Mouse (Mus musculus) lung, embryonic 15.5 days (tissue): ENCODE measurements at regions not wholly inside any gene's neighbourhood (a gene's known extent, or its start where the extent isn't known, plus 50 kb on each side); places are given as distances from the start of the nearest gene placed in this dataset.

Experiments
- ATAC-seq: fragments of 200-750 bp; cut with Nextera tagmentation; 2 replicates; pipeline ENCODE4 v1.8.0; 2017; ENCODE audit warnings: moderate number of reproducible peaks, borderline replicate concordance; ENCODE audit not compliant: low FRiP score, low TSS enrichment; ENCODE audit errors: extremely low read depth
- H3K27ac ChIP-seq: fragments of 300-500 bp; sonication (generic); 2 replicates; pipeline ENCODE4 v1.5.1; 2015; ENCODE audit warnings: moderate library complexity, mild to moderate bottlenecking, inconsistent platforms
- H3K27me3 ChIP-seq: fragments of 300-500 bp; sonication (generic); 2 replicates; pipeline ENCODE4 v1.6.1; 2015; ENCODE audit warnings: inconsistent platforms
- H3K36me3 ChIP-seq: fragments of 300-500 bp; sonication (generic); 2 replicates; pipeline ENCODE4 v1.6.1; 2015; ENCODE audit warnings: inconsistent platforms
- H3K4me1 ChIP-seq: fragments of 300-500 bp; sonication (generic); 2 replicates; pipeline ENCODE4 v1.6.1; 2015; ENCODE audit warnings: inconsistent platforms
- H3K4me2 ChIP-seq: fragments of 300-500 bp; sonication (generic); 2 replicates; pipeline ENCODE4 v1.6.1; 2015; ENCODE audit warnings: inconsistent platforms, mild to moderate bottlenecking, moderate library complexity
- H3K4me3 ChIP-seq: fragments of 300-500 bp; sonication (generic); 2 replicates; pipeline ENCODE4 v1.5.1; 2015; ENCODE audit warnings: mild to moderate bottlenecking, inconsistent platforms
- H3K9ac ChIP-seq: fragments of 300-500 bp; sonication (generic); 2 replicates; pipeline ENCODE4 v1.6.1; 2015; ENCODE audit warnings: inconsistent platforms
- H3K9me3 ChIP-seq: fragments of 300-500 bp; sonication (generic); 2 replicates; pipeline ENCODE4 v1.6.1; 2016; ENCODE audit warnings: inconsistent platforms
- WGBS: fragments of 180-500 bp; shearing (Covaris S2); methylation state at CpG from one replicate; pipeline ENCODE4 v1.1.7; 2015; 5-methylcytosine and 5-hydroxymethylcytosine counted together

- H3K4me1 ChIP-seq = peaks cover 5% of the 10 kb centered on the region; the same call in 1 of the 2 replicates
- no peak overlapping the region for H3K9ac ChIP-seq
- H3K4me3 ChIP-seq = no peak overlapping the region
- 44% methylated on average over 3 of the region's 3 CpGs for whole genome bisulfite sequencing
- H3K9me3 ChIP-seq = no peaks in the 10 kb centered on the region
- peaks cover 4% of the 10 kb centered on the region for H3K27me3 ChIP-seq
- H3K4me2 ChIP-seq = no peak overlapping the region
- no peak for ATAC-seq
- no peaks in the 10 kb centered on the region for H3K36me3 ChIP-seq
- no peak overlapping the region for H3K27ac ChIP-seq
Observed at GRCm38 (mm10) chr14:67181586-67181985, 1172.6 kb upstream of the Gulo start.

- Histone ChIP-seq H3K27ac (no peak overlapping the region), H3K4me3 (no peak overlapping the region), H3K4me2 (no peak overlapping the region), H3K9ac (no peak overlapping the region), H3K4me1 (peaks cover 5% of the 10 kb centered on the region; the same call in 1 of the 2 replicates), H3K9me3 (no peaks in the 10 kb centered on the region), H3K36me3 (no peaks in the 10 kb centered on the region), H3K27me3 (peaks cover 4% of the 10 kb centered on the region)
- ATAC-seq = no peak
Observed at GRCm38 (mm10) chr14:67179549-67179948, 1170.5 kb upstream of the Gulo start.

DNA sequence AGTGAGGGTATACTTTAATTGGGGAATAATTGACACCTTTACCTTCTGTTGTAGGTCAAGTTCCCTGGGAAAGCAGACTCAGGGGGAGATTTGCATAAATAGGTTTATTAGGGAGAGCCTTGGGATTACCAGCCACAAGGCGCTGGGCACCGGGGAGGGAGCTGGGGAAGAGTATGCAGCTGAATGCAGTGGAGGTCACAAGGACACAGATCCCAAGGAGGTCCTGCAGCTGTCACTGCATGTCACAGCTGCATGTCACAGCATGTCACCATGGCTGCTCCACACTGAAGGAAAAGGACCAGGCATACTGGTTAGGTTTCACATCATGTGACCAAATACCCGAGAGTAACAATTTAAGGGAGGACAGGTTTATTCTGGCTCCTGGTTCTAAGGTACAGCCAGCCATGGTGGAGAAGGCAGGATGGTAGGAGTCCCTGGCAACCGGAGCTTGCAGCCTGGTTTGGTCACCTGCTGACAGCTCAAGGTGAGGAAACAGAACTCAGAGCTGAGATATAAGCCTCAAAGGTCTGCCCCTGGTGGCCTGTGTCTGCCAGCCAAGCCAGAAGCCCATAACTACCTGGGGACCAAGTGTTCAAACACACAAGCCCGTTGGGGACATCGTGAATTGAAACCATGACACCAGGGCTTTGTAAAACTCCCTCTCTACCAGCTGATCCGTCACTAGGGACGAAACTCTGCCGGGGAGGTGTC is 1169.5 kb upstream of the Gulo start:
- Histone ChIP-seq H3K9ac (no peak overlapping the region), H3K27ac (no peak overlapping the region), H3K9me3 (no peaks in the 10 kb centered on the region), H3K27me3 (peaks cover 4% of the 10 kb centered on the region), H3K4me3 (no peak overlapping the region), H3K4me1 (peaks cover 5% of the 10 kb centered on the region; the same call in 1 of the 2 replicates), H3K4me2 (no peak overlapping the region), H3K36me3 (no peaks in the 10 kb centered on the region)
- no peak for ATAC-seq
- 37% methylated on average over 9 of the region's 9 CpGs for WGBS

DNA sequence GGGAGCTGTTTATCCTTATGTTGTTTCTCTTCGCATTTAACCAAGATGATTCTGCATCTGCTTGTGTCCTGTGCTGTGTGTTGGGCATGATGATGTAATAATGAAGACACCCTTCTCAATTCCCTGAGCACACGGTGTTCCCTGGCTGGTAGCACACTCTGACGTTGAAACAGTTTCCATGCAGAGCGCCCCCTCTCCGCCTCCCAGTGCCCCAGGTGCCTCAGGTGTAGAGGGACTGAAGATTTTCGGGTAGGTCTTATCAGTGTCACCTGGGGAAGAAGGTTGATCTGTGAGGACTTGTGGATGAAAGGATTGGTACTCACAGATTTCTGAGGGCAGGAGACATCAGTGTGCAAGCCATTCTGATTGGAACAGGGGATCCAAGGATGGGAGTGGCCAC is 1167.7 kb upstream of the Gulo start:
- H3K9me3 ChIP-seq = no peaks in the 10 kb centered on the region
- no peak overlapping the region for H3K27ac ChIP-seq
- no peak overlapping the region for H3K9ac ChIP-seq
- peaks cover 4% of the 10 kb centered on the region for H3K27me3 ChIP-seq
- peaks cover 3% of the 10 kb centered on the region; the same call in 1 of the 2 replicates for H3K4me1 ChIP-seq
- no peak for ATAC-seq
- no peak overlapping the region for H3K4me3 ChIP-seq
- WGBS = 56% methylated on average over 6 of the region's 6 CpGs
- H3K36me3 ChIP-seq = no peaks in the 10 kb centered on the region
- no peak overlapping the region for H3K4me2 ChIP-seq

DNA sequence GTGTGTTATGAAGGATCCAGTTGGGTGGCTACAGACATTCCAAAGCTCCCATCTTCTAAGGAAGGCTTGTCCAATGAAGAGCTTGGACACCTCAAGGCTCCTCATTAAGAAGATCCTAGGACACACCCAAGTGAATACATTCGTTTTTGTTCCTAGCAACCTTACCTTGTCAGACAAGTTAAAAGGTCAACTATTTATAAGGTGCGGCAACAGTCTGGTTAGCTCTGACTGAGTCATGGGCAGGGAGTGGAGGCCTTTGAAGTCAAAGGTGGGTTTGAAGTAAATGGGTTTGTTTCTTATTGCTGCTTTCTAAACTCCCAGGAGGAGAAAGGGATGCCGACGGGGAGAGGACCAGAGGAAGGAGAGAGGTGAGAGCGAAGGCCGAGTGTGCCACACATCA is 1167.1 kb upstream of the Gulo start:
- Histone ChIP-seq H3K36me3 (no peaks in the 10 kb centered on the region), H3K27ac (no peak overlapping the region), H3K4me3 (no peak overlapping the region), H3K4me1 (no peaks in the 10 kb centered on the region), H3K9me3 (no peaks in the 10 kb centered on the region), H3K9ac (no peak overlapping the region), H3K4me2 (no peak overlapping the region), H3K27me3 (peaks cover 4% of the 10 kb centered on the region)
- WGBS = 69% methylated on average over 6 of the region's 6 CpGs
- ATAC-seq = no peak

DNA sequence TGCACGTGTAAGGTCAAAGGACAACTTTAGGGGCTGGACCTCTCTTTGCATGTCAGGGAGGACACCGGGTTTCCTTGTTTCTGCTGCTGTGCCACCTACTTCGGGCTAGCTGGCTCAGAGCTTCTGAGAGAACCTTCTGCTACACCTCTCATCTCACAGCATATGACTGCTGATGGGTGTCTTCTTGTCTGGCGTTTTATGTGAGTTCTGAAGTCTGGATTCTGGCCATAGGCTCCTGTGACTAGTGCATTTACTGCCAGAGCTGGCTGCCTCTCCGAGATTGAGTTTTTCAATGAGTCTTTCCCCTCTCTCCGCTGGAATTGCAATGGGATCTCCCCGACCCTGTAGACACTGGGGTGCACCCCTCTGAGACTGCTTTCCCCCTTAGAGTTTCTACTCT is 1165.9 kb upstream of the Gulo start:
- WGBS = 75% methylated on average over 7 of the region's 7 CpGs
- Histone ChIP-seq H3K4me2 (no peak overlapping the region), H3K36me3 (no peaks in the 10 kb centered on the region), H3K4me1 (peaks cover 8% of the 10 kb centered on the region; the same call in 1 of the 2 replicates), H3K9me3 (no peaks in the 10 kb centered on the region), H3K4me3 (no peak overlapping the region), H3K9ac (no peak overlapping the region), H3K27ac (no peak overlapping the region), H3K27me3 (peaks cover 4% of the 10 kb centered on the region)
- ATAC-seq = no peak

- peak overlapping the region; percentile 31; the same call in 1 of the 2 replicates for H3K27ac ChIP-seq
- H3K4me3 ChIP-seq = no peak overlapping the region
- WGBS = 79% methylated on average over 6 of the region's 6 CpGs
- H3K4me2 ChIP-seq = no peak overlapping the region
- H3K9me3 ChIP-seq = no peaks in the 10 kb centered on the region
- ATAC-seq = no peak
- H3K4me1 ChIP-seq = peaks cover 19% of the 10 kb centered on the region
- no peaks in the 10 kb centered on the region for H3K27me3 ChIP-seq
- H3K9ac ChIP-seq = no peak overlapping the region
- H3K36me3 ChIP-seq = no peaks in the 10 kb centered on the region
Observed at GRCm38 (mm10) chr14:67170801-67171200, 1161.8 kb upstream of the Gulo start.

GRCm38 (mm10) chr14:67170248-67170647 is 1161.2 kb upstream of the Gulo start:
- H3K27me3 ChIP-seq = no peaks in the 10 kb centered on the region
- peak; percentile 85; the same call in 1 of the 2 replicates for ATAC-seq
- H3K27ac ChIP-seq = peak overlapping the region; percentile 31; the same call in 1 of the 2 replicates
- 2% methylated on average over 3 of the region's 3 CpGs for WGBS
- H3K36me3 ChIP-seq = no peaks in the 10 kb centered on the region
- H3K9ac ChIP-seq = no peak overlapping the region
- H3K9me3 ChIP-seq = no peaks in the 10 kb centered on the region
- H3K4me3 ChIP-seq = no peak overlapping the region
- H3K4me1 ChIP-seq = peaks cover 19% of the 10 kb centered on the region
- no peak overlapping the region for H3K4me2 ChIP-seq

DNA sequence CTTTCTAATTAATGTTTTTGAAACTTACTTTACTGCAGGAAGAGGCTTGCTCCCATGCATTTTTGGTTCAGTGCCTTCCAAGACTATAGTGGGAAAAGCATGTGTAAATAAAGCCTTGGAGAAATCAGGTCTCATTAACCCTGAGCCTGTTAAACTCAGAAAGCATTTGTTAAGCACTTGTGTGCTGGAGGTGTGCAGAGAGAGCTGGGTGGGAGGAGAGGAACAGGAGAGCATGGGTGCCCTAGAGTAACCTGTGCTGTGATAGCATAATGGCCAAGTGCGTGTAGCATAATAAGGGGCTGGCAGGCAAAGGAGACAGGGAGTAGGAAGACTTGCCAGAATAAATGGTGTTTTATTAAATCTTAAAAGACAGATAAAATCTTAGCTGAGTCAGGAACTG is 1160.2 kb upstream of the Gulo start:
- Histone ChIP-seq H3K36me3 (no peaks in the 10 kb centered on the region), H3K27ac (peak overlapping the region; percentile 11; the same call in 1 of the 2 replicates), H3K4me1 (peaks cover 19% of the 10 kb centered on the region), H3K4me3 (no peak overlapping the region), H3K4me2 (no peak overlapping the region), H3K9me3 (no peaks in the 10 kb centered on the region), H3K9ac (no peak overlapping the region), H3K27me3 (no peaks in the 10 kb centered on the region)
- no peak for ATAC-seq
- WGBS = 40% methylated on average over 1 of the region's 1 CpGs

- H3K4me3 ChIP-seq = no peak overlapping the region
- WGBS = 82% methylated on average over 10 of the region's 10 CpGs
Observed at GRCm38 (mm10) chr14:67159996-67160395, 1151.0 kb upstream of the Gulo start.

DNA sequence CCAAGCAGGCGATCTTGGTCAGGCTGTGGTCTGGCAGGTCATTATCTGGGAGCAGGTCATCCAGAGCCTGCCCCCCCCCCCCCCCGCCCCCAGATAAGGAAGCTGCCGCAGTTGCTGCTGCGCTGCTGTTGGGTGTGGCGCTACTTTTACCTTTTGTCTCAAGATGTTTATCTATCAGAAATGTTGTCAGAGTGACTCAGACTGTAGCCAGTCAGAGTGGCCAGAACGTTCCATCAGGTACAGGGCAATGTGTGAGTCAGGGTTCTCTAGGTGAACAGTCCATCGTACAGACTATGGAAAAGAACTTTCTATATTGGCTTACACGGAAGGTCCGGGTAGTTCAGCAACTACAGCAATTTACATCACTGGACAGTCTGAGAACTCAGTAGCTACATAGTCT is 1149.9 kb upstream of the Gulo start:
- Histone ChIP-seq H3K4me3 (no peak overlapping the region), H3K9me3 (no peaks in the 10 kb centered on the region), H3K36me3 (no peaks in the 10 kb centered on the region), H3K27ac (no peak overlapping the region), H3K9ac (no peak overlapping the region), H3K4me2 (no peak overlapping the region), H3K4me1 (no peaks in the 10 kb centered on the region), H3K27me3 (no peaks in the 10 kb centered on the region)
- WGBS = 49% methylated on average over 9 of the region's 9 CpGs
- no peak for ATAC-seq

More at GRCm38 (mm10) chr14:67159996-67160395, 1151.0 kb upstream of the Gulo start:
- Histone ChIP-seq H3K9ac (no peak overlapping the region), H3K36me3 (no peaks in the 10 kb centered on the region), H3K4me1 (no peaks in the 10 kb centered on the region), H3K4me2 (no peak overlapping the region), H3K9me3 (no peaks in the 10 kb centered on the region), H3K27ac (no peak overlapping the region), H3K27me3 (no peaks in the 10 kb centered on the region)
- no peak for ATAC-seq

GRCm38 (mm10) chr14:67156366-67156765 is 1147.4 kb upstream of the Gulo start:
- H3K36me3 ChIP-seq = no peaks in the 10 kb centered on the region
- ATAC-seq = no peak
- H3K27me3 ChIP-seq = no peaks in the 10 kb centered on the region
- H3K4me2 ChIP-seq = no peak overlapping the region
- H3K9me3 ChIP-seq = no peaks in the 10 kb centered on the region
- 0 out of 2 replicates have a peak, but pooled peaks cover 5% of the 10 kb centered on the region for H3K4me1 ChIP-seq
- H3K4me3 ChIP-seq = no peak overlapping the region
- H3K9ac ChIP-seq = no peak overlapping the region
- no peak overlapping the region for H3K27ac ChIP-seq
- 70% methylated on average over 8 of the region's 8 CpGs for WGBS
